Mouse (Mus musculus): ENCODE results near the gene Armc6.

Gene Armc6

DNA sequence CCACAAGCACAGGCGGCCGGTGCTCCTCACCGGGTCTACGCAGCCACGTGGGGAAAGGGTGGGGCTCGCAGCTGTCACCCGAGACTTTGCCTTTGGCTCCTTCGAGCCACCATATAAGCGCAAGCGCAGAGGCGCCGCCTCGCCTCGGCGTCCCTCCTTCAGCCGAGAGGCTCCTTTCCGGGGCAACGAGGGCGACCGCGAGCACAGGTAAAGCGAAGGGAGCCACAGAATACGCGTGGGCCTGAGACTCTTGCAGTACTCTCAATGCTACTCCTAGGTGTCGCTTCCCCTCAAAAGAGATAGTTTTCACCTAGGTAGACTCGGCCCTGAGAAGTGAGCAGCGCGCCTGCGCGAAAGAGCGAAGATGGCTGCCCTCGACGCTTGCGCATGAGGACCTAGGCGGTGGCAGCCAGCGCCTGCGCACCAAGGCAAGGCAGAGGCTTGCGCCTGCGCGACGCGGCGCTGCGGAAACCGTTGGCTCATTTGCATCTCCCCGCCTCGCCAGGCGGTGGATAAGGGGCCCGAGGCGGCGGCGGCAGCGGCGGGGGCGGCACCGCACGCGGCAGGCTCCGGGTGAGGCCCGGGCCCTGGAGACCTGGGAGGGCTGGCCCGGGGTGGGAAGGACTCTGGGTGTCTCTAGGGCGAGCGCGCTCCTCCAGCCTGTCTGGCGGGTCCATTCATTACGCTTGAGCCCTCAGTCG is at the start of gene Armc6, which contains the start of gene Sugp2:
Gene Armc6, minus strand, starts transcription at position 387 of the 701 bp plus-strand sequence.
Gene Sugp2, plus strand, starts transcription at position 147 of the 701 bp plus-strand sequence.
- DNase-seq (ENCODE audit: low read depth, low spot score): peak; percentile 96

DNA sequence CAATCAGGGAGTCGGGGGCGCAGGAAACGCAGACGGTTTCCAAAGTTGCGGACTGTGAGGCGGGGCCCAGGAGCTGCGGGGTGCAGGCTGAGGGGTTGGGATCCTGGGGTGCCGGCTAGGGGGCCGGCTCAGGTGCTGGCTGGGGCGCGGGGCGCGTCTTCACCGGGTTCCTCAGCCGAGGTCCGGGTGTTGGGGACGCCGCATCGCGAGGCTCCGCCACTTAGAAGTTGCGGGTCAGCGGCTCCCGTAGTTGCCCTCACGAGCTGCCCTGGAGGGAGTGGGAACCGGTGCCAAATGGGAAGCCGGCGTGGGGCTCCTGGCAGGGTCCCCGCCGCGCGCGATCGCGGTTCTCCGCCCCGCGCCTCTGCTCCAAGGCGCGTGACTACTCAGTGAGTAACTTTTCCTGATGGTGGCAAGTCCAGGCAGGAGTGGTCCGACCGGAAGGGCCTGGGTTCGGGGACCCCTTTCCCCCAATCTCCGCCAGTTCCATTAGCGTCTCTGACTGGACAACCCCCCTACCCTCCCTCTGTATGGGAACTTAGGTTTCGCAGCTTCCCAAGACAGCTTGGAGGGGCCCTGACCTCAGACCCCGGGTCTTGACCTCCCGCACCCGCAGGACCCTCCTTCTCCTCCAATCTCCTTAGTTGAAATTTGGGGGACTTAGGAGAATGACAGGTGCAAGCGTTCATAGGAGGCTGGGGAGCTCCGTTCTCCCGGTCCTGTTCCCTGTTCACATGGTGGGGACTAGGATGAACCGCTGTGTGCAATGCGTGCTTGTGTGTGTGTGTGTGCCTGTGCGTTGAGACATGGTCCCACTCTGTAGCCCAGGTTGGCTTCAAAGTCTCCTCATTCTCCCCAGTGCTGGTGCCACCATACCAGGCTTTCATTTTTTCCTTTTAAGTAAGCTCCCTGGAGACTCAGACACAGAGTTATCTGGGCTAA is 49.1 kb upstream of the Armc6 start:
- DNase-seq (ENCODE audit: low read depth, low spot score): no peak

DNA sequence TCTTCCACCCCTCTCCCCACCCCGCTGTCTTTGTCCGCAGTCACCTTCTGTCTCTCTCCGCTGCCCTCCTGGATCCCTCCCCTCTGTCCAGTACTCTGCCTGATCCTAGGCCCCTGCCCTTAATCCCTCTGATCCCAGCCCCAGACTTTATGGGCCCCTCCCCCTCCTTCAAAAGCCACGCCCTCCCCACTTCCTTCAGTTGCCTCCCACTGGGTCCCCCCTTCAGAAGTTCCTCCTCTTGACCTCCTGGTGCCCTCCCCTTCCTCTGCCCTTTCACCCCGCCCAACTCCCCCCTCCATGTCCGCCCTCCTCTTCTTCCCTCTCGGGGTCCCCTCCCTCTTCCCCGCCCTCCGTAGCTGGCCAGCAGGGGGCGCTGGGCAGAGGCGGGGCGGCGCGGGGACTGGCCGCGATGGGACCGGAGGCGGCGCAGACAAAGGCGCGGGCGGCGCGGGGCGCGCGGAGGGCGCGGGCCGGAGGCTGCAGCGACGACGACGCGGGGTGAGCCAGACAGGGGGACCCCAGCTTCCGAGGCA is 48.4 kb upstream of the Armc6 start, which contains the start of gene Homer3:
Gene Homer3, plus strand, starts transcription at position 225 of the 533 bp plus-strand sequence.
- DNase-seq (ENCODE audit: low read depth, low spot score): peak; percentile 84

- DNase-seq (ENCODE audit: low read depth, low spot score): no peak
Measured at GRCm38 (mm10) chr8:70281001-70281400, 46.7 kb upstream of the Armc6 start.

DNA sequence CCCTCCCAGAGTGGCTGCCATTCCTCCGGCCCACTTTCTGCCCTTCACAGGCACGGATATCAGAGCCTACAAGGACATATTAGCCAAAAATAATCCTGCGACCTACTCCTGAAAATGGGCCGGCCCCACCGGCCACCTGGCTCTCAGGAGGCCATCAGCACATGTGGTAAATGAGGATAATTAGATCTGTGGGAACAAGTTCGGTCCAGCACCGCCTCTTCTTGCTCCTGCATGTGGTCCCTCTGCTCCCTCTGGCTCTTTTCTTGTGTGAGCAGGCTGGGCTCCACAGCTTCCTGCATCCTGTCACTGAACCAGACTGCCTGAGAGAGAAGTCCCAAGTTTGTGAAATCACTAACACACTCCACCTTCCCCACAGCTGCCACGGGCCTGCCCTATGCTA is 45.0 kb upstream of the Armc6 start:
- DNase-seq (ENCODE audit: low read depth, low spot score): no peak

DNA sequence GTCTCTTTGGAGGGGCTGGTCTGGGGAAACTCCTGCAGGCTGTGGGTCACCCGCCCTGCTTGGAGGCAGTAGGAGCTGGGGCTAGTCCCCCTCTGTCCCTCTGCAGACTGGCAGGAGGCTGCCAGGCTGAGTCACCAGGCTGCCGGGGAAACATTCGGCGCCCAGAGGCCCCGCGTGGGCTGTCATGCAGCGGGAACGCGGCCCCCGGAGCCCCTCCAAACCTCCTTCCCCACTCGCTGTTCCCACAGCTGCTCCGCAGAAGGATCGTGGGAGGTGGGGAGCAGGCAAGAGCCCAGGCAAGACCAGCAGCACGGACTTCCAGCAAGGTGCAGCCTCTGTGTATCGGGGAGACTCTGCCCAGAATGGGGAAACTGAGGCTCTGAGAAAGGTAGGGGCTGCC is 43.9 kb upstream of the Armc6 start:
- DNase-seq (ENCODE audit: low read depth, low spot score): no peak

DNA sequence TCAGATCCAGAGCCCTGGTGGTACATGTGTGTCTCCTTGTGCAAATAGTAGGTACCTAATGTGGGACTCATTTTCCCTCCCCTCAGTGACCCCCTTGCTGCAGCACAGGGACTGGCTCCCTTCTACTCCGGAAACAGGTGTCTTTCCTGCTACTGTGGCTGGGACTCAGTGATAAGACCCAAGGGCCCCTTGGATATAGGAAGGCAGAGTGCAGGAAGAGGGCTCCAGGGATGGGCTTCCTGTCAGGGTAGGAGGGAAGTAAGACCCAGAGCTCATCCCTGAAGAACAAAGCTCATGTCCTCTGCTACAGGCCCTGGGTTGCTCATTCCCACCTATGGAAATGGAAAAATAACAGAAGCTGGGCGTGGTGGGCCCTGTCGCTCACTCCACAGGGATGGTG is 42.2 kb upstream of the Armc6 start:
- no peak for DNase-seq (ENCODE audit: low read depth, low spot score)

GRCm38 (mm10) chr8:70274350-70274749 is 40.1 kb upstream of the Armc6 start:
- DNase-seq (ENCODE audit: low read depth, low spot score): no peak

DNA sequence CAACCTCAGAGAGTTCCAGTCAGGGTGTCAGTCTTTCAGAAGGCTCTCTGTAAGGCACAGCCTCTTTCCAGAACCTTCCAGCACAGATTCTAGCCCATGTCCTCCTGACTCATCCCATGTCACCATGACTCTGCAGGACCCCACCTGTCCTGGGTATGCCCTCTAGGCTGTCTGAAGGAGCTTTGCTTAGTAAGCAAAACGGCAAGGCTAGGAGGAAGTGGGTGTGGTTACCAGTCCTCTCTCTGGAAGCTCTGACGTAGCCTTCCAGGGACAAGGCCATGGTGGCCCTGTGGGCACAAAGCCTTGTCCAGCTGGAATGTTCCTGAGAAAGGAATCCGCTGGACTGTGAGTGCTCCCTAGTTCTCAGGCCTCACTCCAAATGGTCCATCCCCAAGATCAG is 38.7 kb upstream of the Armc6 start:
- DNase-seq (ENCODE audit: low read depth, low spot score): no peak

DNA sequence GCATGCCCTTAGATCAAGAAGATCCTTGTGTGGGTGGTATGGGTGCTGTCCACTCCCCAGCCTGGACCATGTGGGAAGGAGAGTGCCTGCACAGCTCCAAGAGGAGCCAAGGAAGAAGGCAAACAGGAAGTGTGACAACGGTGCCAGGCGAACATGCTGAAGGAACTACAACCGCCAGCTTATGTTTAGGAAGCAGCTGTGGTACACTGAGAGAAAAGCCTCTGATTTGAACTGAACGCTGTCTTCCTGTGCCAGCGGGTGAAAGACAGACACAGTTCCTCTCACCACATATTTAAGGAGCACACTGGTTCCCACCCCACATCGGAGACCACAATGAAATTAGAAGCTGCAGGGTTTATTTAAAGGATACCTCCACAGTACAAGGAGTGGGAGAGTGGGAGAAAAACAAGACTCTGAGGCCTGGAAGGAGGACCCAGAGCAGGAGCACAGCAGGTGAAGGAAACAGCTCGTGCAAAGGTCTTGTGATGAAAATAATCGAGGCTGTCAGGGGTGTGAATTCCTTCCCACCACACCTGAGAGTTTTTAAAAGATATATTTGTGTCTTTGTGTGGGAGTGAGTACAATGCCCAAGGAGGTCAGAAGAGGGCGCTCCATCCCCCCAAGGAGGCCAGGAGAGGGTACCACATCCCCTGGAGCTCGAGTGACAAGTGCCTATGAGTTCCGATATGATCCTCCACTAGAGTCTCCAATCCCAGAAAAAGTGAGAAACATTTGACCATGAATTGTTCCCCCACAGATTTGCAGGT is 34.7 kb upstream of the Armc6 start:
- no peak for DNase-seq (ENCODE audit: low read depth, low spot score)

- DNase-seq (ENCODE audit: low read depth, low spot score): no peak
Measured at GRCm38 (mm10) chr8:70268311-70268710, 34.0 kb upstream of the Armc6 start.

- DNase-seq (ENCODE audit: low read depth, low spot score): no peak
Measured at GRCm38 (mm10) chr8:70267674-70268073, 33.4 kb upstream of the Armc6 start.

DNA sequence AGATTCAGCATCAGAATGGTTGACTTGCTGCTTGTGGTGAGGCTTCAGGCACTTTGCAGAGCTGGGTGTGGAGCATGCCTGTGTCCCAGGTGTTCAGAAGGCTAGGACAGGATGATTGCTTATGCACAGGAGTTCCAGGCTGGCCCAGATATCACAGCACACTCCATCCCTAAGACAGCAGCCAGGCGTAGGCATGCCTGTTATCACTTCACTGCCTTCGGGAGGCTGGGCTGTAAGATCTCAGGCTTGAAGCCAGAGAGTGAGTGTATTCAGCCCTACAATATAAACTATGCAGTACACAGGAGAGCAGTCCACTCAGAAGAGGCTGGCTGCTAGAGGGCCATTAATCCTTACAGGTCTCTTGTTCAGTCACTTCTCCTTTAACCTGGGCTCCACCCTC is 24.8 kb upstream of the Armc6 start:
- no peak for DNase-seq (ENCODE audit: low read depth, low spot score)

- DNase-seq (ENCODE audit: low read depth, low spot score): no peak
Measured at GRCm38 (mm10) chr8:70258600-70258999, 24.3 kb upstream of the Armc6 start.

DNA sequence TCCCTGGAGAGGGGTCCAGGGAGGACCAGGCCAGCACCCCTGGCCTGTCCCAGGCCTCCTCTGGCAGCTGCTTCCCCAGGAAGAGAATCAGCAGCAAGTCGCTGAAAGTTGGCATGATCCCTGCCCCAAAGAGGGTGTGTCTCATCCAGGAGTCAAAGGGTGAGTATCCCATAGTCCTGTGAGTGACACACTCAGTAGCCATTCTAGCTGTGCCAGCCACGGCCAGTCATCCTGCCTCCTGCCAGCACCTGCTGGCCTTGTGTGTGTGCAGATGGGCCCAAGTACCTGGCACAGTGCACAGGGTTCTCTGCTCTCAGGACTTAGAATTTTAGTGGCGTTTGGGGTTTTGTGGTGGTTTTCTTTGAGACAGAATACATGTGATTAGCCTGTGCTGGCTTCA is 23.2 kb upstream of the Armc6 start:
- DNase-seq (ENCODE audit: low read depth, low spot score): no peak

GRCm38 (mm10) chr8:70254628-70255027 is 20.4 kb upstream of the Armc6 start:
- DNase-seq (ENCODE audit: low read depth, low spot score): no peak

DNA sequence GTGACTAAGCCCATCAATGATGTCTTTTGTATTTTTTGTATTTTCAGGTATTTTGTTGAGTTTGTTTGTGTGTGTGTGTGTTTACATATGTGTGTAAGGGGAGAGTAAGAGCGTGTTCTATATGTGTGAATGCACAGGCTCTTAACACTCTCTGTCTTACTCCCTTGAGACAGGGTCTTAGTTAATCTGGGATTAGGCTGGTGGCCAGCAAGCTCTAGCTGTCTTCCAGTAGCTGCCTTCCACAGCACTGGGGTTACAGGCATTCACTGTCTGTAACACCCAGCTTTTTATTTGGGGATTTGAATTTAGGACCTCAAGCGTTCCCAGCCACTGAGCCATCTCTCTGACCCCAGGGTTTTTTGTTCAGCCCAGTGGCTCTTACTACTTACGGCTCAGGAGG is 13.6 kb upstream of the Armc6 start:
- DNase-seq (ENCODE audit: low read depth, low spot score): no peak

DNA sequence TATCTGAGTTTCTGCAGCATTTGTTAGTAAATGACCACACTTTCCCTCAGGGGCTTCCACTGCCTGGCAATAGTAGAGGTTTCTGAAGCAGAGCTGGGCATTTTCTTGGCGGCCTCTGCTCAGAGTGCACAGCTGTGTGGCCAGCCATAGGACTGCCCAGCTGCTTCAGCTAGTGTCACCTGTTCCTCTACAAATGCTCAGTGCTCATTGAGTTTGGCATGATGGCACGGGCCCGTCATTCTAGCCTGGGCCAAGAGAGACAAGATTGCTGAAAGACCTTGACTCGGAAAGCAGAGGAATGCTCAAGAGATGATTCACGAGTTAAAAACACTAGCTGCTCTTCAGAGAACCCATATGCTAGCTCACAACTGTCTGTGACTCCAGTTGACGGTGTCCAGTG is 12.4 kb upstream of the Armc6 start:
- DNase-seq (ENCODE audit: low read depth, low spot score): no peak

DNA sequence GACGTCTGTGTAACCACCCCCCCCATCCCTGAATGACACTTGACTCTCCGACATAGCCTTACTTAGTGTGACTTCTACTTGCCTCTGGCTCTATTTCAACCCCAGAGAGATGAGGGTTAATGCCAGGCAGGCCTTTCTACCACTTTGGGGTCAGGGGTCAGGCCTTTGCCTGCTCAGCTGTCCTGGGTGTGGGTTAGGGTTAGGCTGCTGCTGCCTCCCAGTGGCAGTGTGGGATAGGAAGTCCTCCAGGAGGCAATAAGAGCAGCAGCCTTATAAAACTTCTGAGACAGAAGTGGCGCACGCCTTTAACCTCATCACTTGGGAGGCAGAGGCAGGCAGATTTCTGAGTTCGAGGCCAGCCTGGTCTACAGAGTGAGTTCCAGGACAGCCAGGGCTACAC is 6.4 kb upstream of the Armc6 start:
- no peak for DNase-seq (ENCODE audit: low read depth, low spot score)

GRCm38 (mm10) chr8:70237842-70238241 is 3.6 kb upstream of the Armc6 start:
- DNase-seq (ENCODE audit: low read depth, low spot score): no peak

DNA sequence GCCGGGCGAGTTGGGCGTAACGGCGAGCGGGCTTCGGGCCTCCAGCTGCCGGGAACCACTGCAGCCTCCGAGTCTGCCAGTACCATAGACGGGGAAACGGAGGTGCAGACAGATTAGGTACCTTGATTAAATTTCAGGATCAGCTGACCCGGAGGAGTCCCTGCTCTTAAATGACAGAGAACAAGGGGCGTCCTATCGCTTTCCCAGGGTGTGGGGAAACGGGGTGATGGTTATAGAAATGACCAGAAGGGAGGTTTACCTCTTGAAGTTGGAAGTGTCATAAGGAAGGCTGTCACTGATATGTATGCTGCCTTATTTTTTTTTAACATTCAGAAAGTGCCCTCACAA is 489 bp upstream of the Armc6 start:
- DNase-seq (ENCODE audit: low read depth, low spot score): no peak

DNA sequence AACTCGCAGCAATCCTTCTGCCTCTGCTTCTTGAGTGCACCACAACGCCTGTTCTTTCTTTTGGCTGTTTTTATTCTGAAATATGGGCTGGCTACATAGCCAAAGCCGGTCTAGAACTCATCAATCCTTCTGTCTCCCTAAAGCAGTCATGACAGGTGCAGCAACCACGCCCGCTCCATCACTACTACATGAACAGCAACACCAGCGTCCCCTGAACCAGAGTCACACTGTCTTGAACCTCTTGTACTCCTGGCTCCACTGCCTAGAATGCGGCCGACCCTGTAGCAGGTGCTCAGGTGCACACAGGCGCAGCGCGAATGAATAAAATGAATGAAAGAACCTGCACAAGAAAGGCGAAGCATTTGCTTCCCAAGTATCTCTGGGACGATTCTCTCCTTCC is 660 bp downstream of the Armc6 start:
- DNase-seq (ENCODE audit: low read depth, low spot score): no peak
